Mouse (Mus musculus): Measurements from ENCODE around the gene Ube2g2. TPM values are rescaled to one million over a fixed set of nuclear protein-coding genes. Genes with fewer than 3 reads are reported as not detected.
"Not testable (repeated sequence)": the region's sequence is repeated elsewhere in the genome, so short reads cannot be mapped to it uniquely, and the experiment has no call there.

Ube2g2 gene
- total RNA-seq, 2 experiments from 2014 or later, result 65.2 to 73.4 TPM

DNA sequence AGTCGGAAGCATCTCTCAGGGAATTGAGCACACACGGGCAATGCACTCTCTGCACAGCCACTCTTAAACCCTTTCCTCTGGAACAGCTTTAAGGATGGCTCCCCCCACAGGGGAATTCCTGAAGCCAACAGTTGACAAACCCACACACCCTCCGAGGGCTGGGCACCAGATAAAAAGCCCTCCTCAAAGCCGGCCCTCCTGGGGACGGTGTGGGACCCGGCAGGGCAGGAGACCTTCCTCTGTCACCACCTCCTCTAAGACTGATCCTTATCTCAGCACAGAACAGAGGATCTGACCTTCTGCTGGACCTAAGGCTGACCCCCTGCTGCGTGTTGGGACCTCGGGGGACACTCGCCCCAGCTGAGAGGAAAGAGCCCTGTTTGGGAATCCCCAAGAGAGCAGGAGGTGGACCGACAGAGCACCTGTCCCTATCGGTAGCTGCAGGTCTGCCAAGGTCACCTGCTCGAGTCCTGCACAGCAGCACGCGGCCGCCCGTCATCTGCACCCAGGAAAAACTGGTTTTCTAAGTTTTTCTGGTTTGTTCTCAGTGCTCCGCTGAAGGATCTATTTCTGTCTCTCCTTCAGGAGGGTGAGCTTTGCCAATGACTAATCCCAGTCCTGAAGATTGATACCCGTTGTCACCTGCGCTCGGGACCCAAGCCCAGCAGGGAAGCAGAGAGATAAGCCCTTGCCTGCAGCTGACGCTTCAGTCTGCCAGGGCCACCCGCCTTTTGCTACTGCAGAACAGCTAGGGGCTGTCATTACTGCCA, 64.0 kb downstream of the Ube2g2 start, which contains the start of gene Tspear:
Gene Tspear (plus strand): TSS at position 675 of the 770 bp plus-strand sequence.
- intact Hi-C loops (cut with DNase I), result no loop called here
- no peak for DNase-seq

DNA sequence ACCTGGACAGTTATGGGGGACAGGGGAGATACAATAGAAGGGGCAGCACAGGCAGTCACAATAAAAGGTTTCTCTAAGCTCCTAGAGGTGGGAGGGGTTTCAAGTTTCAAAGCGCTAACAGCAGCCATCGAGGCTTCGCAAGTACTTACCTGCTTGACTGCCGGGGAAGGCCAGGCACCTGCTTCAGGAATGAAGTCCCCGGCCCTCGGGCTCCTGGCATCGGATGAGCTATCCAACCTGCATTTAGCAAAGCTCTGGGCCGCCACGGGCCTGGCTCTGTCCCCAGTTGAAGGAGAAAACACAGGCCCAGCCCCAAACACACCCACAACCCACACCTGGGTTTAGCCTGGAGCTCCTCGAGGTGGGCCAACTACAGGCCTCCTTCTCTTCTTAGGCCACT, 64.9 kb downstream of the Ube2g2 start:
- DNase-seq, result no peak

DNA sequence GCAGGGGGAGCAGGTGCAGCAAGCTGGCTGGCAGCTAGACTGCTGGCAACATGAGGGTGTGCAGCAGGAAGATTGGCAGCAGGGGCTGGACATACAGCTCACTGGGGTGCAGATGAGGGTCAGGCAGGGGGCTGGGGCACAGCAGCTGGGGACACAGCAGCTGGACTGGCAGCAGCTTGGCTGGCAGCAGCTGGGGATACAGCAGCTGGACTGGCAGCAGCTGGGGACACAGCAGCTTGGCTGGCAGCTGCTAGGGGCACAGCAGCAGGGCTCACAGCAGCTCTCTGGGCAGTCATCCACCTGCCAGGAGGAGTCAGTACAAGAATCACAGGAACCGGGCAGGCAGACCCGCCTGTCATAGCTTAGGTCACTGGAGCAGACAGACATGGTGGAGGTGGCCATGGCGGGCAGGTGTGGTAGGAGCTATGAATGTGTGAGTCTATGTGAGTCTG, 68.3 kb downstream of the Ube2g2 start, which contains the start of gene Gm19402:
Gene Gm19402 (minus strand): TSS at position 402 of the 452 bp plus-strand sequence.
- DNase-seq; intact Hi-C loops (cut with DNase I): not testable (repeated sequence)

More for the DNA sequence above, 64.9 kb downstream of the Ube2g2 start:
- intact Hi-C loops (cut with DNase I), result no loop called here

Small RNA genes within 50 kb of the gene (microRNA-seq; reads per million reads assigned to microRNA genes)
- gene Mir1930 (ENCODE audit: borderline number of aligned reads in 2 of 2), result 21.5 to 28.9 reads per million in 2 experiments

Other genes starting within 250 kb of the Ube2g2 start
- gene Adarb1, start 204.0 kb upstream of the Ube2g2 start, total RNA-seq (2021), result 10 to 100 TPM; 16.9 to 22.0 TPM
- gene Fam207a, start 106.5 kb upstream of the Ube2g2 start, total RNA-seq (2021), result 10 to 100 TPM in 1 of 2 experiments, 1 to 10 TPM in 1; 9.8 to 10.5 TPM
- gene Itgb2, start 92.0 kb upstream of the Ube2g2 start, total RNA-seq (2021), result 1 to 10 TPM; 7.1 to 9.2 TPM
- gene Pttg1ip, start 40.6 kb upstream of the Ube2g2 start, total RNA-seq (2021), result 100 to 1,000 TPM; 137 to 138 TPM
- 10 to 100 TPM; 52.9 to 58.9 TPM for gene Sumo3, start 16.2 kb upstream of the Ube2g2 start, total RNA-seq (2021)
- gene Gm49325, start 16.1 kb upstream of the Ube2g2 start, total RNA-seq (2021), result 10 to 100 TPM; 10.6 to 17.6 TPM
- not detected for gene Tspear, start 64.3 kb downstream of the Ube2g2 start, total RNA-seq (2021)
- gene Gm19402, start 68.5 kb downstream of the Ube2g2 start, total RNA-seq (2021), result not detected
- not detected for gene Gm9508, start 75.0 kb downstream of the Ube2g2 start, total RNA-seq (2021)
- not detected for gene Gm10272, start 84.4 kb downstream of the Ube2g2 start, total RNA-seq (2021)
- gene Gm10024, start 89.2 kb downstream of the Ube2g2 start, total RNA-seq (2021), result not detected
- not detected for gene Gm10142, start 93.5 kb downstream of the Ube2g2 start, total RNA-seq (2021)
- not detected for gene Krtap12-1, start 98.3 kb downstream of the Ube2g2 start, total RNA-seq (2021)
- gene Gm10100, start 104.2 kb downstream of the Ube2g2 start, total RNA-seq (2021), result not detected
- not detected for gene Gm18596, start 120.4 kb downstream of the Ube2g2 start, total RNA-seq (2021)
- not detected for gene Gm9736, start 129.1 kb downstream of the Ube2g2 start, total RNA-seq (2021)
- not detected for gene Gm3233, start 137.4 kb downstream of the Ube2g2 start, total RNA-seq (2021)
- gene Gm3238, start 149.1 kb downstream of the Ube2g2 start, total RNA-seq (2021), result not detected
- gene Gm7138, start 154.7 kb downstream of the Ube2g2 start, total RNA-seq (2021), result not detected
- gene Gm3250, start 160.3 kb downstream of the Ube2g2 start, total RNA-seq (2021), result not detected
- not detected for gene Gm7137, start 165.9 kb downstream of the Ube2g2 start, total RNA-seq (2021)
- not detected for gene Gm9639, start 172.8 kb downstream of the Ube2g2 start, total RNA-seq (2021)
- not detected for gene Gm19668, start 176.9 kb downstream of the Ube2g2 start, total RNA-seq (2021)
- gene Gm9507, start 189.6 kb downstream of the Ube2g2 start, total RNA-seq (2021), result not detected
- gene Gm2696, start 192.4 kb downstream of the Ube2g2 start, total RNA-seq (2021), result not detected
- not detected for gene Krtap10-4, start 204.8 kb downstream of the Ube2g2 start, total RNA-seq (2021)
- not detected for gene Krtap10-10, start 213.7 kb downstream of the Ube2g2 start, total RNA-seq (2021)
- gene Gm36176, start 224.5 kb downstream of the Ube2g2 start, total RNA-seq (2021), result not detected
- gene Gm10318, start 230.6 kb downstream of the Ube2g2 start, total RNA-seq (2021), result not detected
- not detected for gene Gm3285, start 239.7 kb downstream of the Ube2g2 start, total RNA-seq (2021)